Comparison of ENCODE assay signal across 17 mouse cellular contexts in genomic region chr7:137940084-137940483, GRCm38 (mm10).
"Had no signal": no experiment of that assay in that cellular context is flagged by ENCODE, and none has a peak within 500 bp of the region (broad histone marks: within the 10 kb centered on the region; RNA-seq: fewer than 3 reads in every experiment).

No protein-coding gene starts in this region.

- H3K4me1 ChIP-seq: intestine, embryonic 15.5 days; limb, embryonic 12.5 days; liver, embryonic 13.5 days; lung, embryonic 15.5 days; megakaryocyte, embryonic 14.5 days; neural tube, embryonic 15.5 days; stomach, embryonic 15.5 days had no signal

- H3K9ac ChIP-seq: intestine, embryonic 15.5 days; limb, embryonic 12.5 days; liver, embryonic 13.5 days; liver, postnatal 0 days; lung, embryonic 15.5 days; neural tube, embryonic 15.5 days; stomach, embryonic 15.5 days had no signal

- DNase-seq: kidney, adult 18-20 months; kidney, postnatal 25 days; liver; liver, embryonic 13.5 days; liver, postnatal 0 days; lung, postnatal 14 days; right cerebral cortex, postnatal 14 days; thymus, adult 2 months; thymus, postnatal 25 days had no signal

- ATAC-seq: intestine, embryonic 15.5 days; liver, postnatal 0 days had no signal

- H3K27ac ChIP-seq: intestine, embryonic 15.5 days; limb, embryonic 12.5 days; liver, embryonic 13.5 days; lung, embryonic 15.5 days; macrophage; neural tube, embryonic 15.5 days; stomach, embryonic 15.5 days had no signal

- H3K4me2 ChIP-seq: intestine, embryonic 15.5 days; limb, embryonic 12.5 days; liver, embryonic 13.5 days; lung, embryonic 15.5 days; neural tube, embryonic 15.5 days; stomach, embryonic 15.5 days had no signal

- H3K4me3 ChIP-seq: intestine, embryonic 15.5 days; limb, embryonic 12.5 days; liver, embryonic 13.5 days; lung, embryonic 15.5 days; megakaryocyte, embryonic 14.5 days; myocyte; neural tube, embryonic 15.5 days; stomach, embryonic 15.5 days had no signal

- H3K9me3 ChIP-seq: intestine, embryonic 15.5 days; limb, embryonic 12.5 days; lung, embryonic 15.5 days; neural tube, embryonic 15.5 days; stomach, embryonic 15.5 days had no signal

- H3K27me3 ChIP-seq: intestine, embryonic 15.5 days; limb, embryonic 12.5 days; liver, embryonic 13.5 days; lung, embryonic 15.5 days; megakaryocyte, embryonic 14.5 days; neural tube, embryonic 15.5 days; stomach, embryonic 15.5 days had no signal

- H3K36me3 ChIP-seq: intestine, embryonic 15.5 days; limb, embryonic 12.5 days; liver, embryonic 13.5 days; lung, embryonic 15.5 days; neural tube, embryonic 15.5 days; stomach, embryonic 15.5 days had no signal
